Mouse (Mus musculus) heart, postnatal 0 days (tissue): ENCODE results near the gene Fam117a. TPM values are rescaled to one million over a fixed set of nuclear protein-coding genes. Genes with fewer than 3 reads are reported as not detected.

Experiments used
- ATAC-seq: fragments of 200-750 bp; cut with Nextera tagmentation; 2 replicates; pipeline ENCODE4 v1.8.0; 2017; ENCODE audit warnings: low read depth, moderate number of reproducible peaks, moderate library complexity; ENCODE audit not compliant: insufficient read depth
- DNase-seq: peaks from one replicate; pipeline ENCODE4 v3.0.0-alpha.2; 2016; ENCODE audit warnings: low spot score
- H3K27ac ChIP-seq: fragments of 300-500 bp; sonication (generic); 2 replicates; pipeline ENCODE4 v1.5.1; 2014; ENCODE audit warnings: low read depth, mild to moderate bottlenecking
- H3K27me3 ChIP-seq: fragments of 300-500 bp; sonication (generic); 2 replicates; pipeline ENCODE4 v1.6.1; 2014; ENCODE audit warnings: low read length, mixed read lengths; ENCODE audit not compliant: control insufficient read depth, insufficient read depth
- H3K36me3 ChIP-seq: fragments of 300-500 bp; sonication (generic); replicated peaks from 2 replicates; pipeline ENCODE4 v1.6.1; 2014; ENCODE audit warnings: low read length, mixed read lengths; ENCODE audit not compliant: control insufficient read depth, insufficient read depth
- H3K4me1 ChIP-seq: fragments of 300-500 bp; sonication (generic); 2 replicates; pipeline ENCODE4 v1.6.1; 2014; ENCODE audit warnings: antibody characterized with exemption; ENCODE audit not compliant: control insufficient read depth, insufficient read depth
- H3K4me2 ChIP-seq: fragments of 300-500 bp; sonication (generic); 2 replicates; pipeline ENCODE4 v1.6.1; 2014; ENCODE audit warnings: low read depth, mild to moderate bottlenecking, low read length, moderate library complexity
- H3K4me3 ChIP-seq: fragments of 300-500 bp; sonication (generic); 2 replicates; pipeline ENCODE4 v1.5.1; 2014; ENCODE audit warnings: low read depth, low read length
- H3K9ac ChIP-seq: fragments of 300-500 bp; sonication (generic); replicated peaks from 2 replicates; pipeline ENCODE4 v1.6.1; 2014; ENCODE audit warnings: low read depth, low read length, mixed read lengths
- H3K9me3 ChIP-seq: fragments of 300-500 bp; sonication (generic); replicated peaks from 2 replicates; pipeline ENCODE4 v1.6.1; 2016; ENCODE audit warnings: low read length; ENCODE audit not compliant: control insufficient read depth
- CTCF ChIP-seq: IDR thresholded peaks from 2 replicates; pipeline ENCODE4 v1.5.1; 2016; ENCODE audit warnings: antibody characterized with exemption, control low read depth, low read depth
- EP300 ChIP-seq: IDR thresholded peaks from 2 replicates; pipeline ENCODE4 v1.6.1; 2016; ENCODE audit warnings: antibody characterized with exemption, low read depth
- WGBS: fragments of 180-500 bp; shearing (Covaris S2); extraction: QIAGEN DNeasy Blood & Tissue Kit; methylation state at CpG from one replicate; pipeline ENCODE4 v1.1.7; 2014; 5-methylcytosine and 5-hydroxymethylcytosine counted together
- polyA plus RNA-seq: library from polyadenylated mRNA; unstranded; fragments of >200 nt; fragmentation: Nextera tagmentation; extraction: Ambion mirVana; gene quantifications from 2 replicates; pipeline ENCODE4 v1.2.1, GENCODE M21; 2015
- total RNA-seq: library from RNA; depleted of rRNA; stranded (reverse); fragments of >200 nt; gene quantifications from 2 replicates; pipeline ENCODE4 v1.2.3, GENCODE M21; 2014; ENCODE audit warnings: low replicate concordance

The Fam117a gene
- total and polyA plus RNA-seq, 2 experiments from 2014 or later = 3.9 to 5.6 TPM

DNA sequence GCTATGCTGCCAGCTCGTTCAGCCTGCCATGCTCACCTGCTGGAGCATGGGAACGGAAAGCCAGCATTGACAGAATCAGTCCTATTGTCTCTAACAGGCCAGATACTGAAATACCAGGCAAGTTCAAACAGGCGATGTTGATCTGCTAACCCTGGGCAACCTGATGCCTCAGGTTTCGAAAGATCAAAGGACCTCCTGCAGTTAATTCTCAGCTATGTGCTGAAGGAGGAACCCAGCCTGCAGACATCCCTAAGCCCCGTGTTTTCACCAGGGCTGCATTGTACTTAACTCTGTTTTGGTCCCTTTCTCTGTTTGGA is 56.6 kb downstream of the Fam117a start:
- no peaks in the 10 kb centered on the region for H3K9me3 ChIP-seq
- peaks cover 30% of the 10 kb centered on the region for H3K36me3 ChIP-seq
- WGBS = 45% methylated on average over 5 of the region's 5 CpGs
- no peak overlapping the region for H3K27ac ChIP-seq
- H3K9ac ChIP-seq = no peak overlapping the region
- no peaks in the 10 kb centered on the region for H3K27me3 ChIP-seq
- ATAC-seq (no peak), DNase-seq (no peak)
- H3K4me1 ChIP-seq = no peaks in the 10 kb centered on the region
- TF ChIP-seq EP300 (no peak), CTCF (no peak)
- no peak overlapping the region for H3K4me2 ChIP-seq
- H3K4me3 ChIP-seq = no peak overlapping the region

DNA sequence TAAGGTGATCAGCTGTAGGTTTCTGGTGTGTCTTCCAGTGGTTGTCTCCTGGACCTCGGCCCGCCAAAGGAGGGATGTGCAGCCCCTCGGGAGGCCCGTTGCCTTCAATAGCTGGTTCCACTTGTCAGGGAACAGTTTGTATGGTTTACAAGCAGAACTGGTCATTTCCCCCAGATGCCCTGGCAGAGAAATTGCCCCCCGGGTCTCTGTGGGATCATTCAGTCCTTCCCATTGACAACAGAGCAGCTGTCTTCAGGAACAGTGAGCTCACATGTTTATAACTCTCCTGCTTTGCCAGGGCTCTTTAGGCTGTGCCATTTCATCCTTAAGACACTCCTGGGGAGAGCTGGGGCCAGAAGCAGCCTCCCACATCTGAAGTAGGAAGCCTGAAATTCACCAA is 57.3 kb downstream of the Fam117a start:
- whole genome bisulfite sequencing = 62% methylated on average over 5 of the region's 5 CpGs
- H3K36me3 ChIP-seq = peaks cover 23% of the 10 kb centered on the region
- H3K4me3 ChIP-seq = no peak overlapping the region
- H3K27me3 ChIP-seq = no peaks in the 10 kb centered on the region
- ATAC-seq = no peak
- TF ChIP-seq EP300 = no peak
- TF ChIP-seq CTCF = no peak
- H3K4me2 ChIP-seq = no peak overlapping the region
- no peaks in the 10 kb centered on the region for H3K9me3 ChIP-seq
- no peak overlapping the region for H3K27ac ChIP-seq
- no peak overlapping the region for H3K9ac ChIP-seq
- no peak for DNase-seq
- H3K4me1 ChIP-seq = no peaks in the 10 kb centered on the region

DNA sequence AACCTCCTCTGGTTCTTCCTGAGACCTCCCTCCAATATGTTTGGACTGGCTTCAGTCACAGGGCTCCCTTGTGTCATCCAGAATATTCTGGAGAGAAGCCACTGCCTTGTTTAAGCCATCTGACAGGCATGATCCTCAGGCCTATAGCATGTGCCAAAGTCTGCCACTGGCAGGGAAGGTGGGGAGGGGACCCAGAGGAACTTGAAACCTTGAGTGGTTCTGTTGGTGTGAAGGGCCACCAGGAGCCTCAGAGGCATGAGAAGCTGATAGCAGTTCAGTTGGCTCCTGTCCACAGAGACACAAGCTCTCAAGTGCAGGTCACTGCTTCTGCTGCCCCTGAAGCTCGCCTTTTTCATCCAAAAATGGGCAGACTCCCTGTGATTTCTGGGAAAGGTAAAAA is 59.7 kb downstream of the Fam117a start:
- H3K27ac ChIP-seq = no peak overlapping the region
- H3K4me2 ChIP-seq = no peak overlapping the region
- no peak for ATAC-seq
- no peak for DNase-seq
- no peaks in the 10 kb centered on the region for H3K27me3 ChIP-seq
- no peak overlapping the region for H3K9ac ChIP-seq
- H3K4me1 ChIP-seq = no peaks in the 10 kb centered on the region
- H3K4me3 ChIP-seq = no peak overlapping the region
- TF ChIP-seq CTCF (no peak), EP300 (no peak)
- 50% methylated on average over 1 of the region's 1 CpGs for WGBS
- H3K36me3 ChIP-seq = no peaks in the 10 kb centered on the region; the same call in 1 of the 2 replicates
- H3K9me3 ChIP-seq = no peaks in the 10 kb centered on the region

DNA sequence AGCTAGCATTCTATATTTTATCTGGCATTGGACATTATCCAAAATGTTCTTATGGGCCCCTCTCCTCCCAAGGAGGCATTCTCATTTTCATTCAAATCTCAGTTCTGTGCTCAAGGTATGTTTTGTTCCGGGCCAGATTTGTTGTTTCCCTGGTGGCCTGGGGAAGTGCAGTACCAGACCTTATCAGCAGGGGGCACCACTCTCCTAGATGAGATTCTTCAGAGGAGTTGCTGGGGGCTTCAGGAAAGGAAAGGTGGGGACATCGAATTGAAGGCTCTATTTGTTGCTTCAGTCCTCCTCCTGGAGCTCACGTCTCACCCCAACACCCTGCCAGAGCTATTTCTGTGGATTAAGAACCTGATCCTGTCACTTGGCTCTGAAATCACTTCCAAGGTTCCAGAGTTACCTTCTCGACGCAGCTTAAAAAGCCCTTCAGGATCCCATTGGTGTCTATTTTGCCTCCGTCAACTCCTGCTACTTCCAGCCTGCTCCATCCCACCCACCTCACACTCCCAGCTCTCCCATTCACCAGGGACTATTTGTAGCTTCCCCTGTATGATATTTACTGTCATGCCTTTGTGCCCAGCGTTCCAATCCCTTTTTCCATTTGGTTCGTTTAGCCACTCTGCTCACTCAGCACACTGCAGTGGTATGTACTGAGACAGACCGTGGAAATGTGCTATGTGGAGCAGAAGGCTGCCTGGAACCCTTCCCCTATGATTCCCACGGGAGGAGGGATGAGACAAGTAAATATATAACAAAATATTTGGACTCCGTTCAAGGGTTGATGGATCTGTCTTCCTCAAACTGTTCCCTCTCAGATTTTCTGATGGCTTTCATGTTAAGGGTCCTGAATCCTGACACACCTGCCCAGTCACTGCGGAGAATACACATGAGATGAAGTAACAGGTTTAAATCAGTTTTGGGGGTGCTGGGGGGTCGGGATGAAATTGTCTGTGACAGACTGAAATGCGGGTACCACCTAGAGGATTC is 61.3 kb downstream of the Fam117a start:
- H3K9ac ChIP-seq = no peak overlapping the region
- DNase-seq (peak; percentile 39), ATAC-seq (no peak)
- H3K4me2 ChIP-seq = 0 out of 2 replicates have a peak overlapping the region, but pooled peaks have one; percentile 9
- no peaks in the 10 kb centered on the region for H3K27me3 ChIP-seq
- no peaks in the 10 kb centered on the region for H3K9me3 ChIP-seq
- no peaks in the 10 kb centered on the region for H3K36me3 ChIP-seq
- TF ChIP-seq CTCF (peak; percentile 91), EP300 (no peak)
- H3K4me1 ChIP-seq = peaks cover 7% of the 10 kb centered on the region
- H3K27ac ChIP-seq = no peak overlapping the region
- WGBS = 49% methylated on average over 14 of the region's 14 CpGs
- H3K4me3 ChIP-seq = no peak overlapping the region

GRCm38 (mm10) chr11:95399520-95400020 is 62.8 kb downstream of the Fam117a start:
- Histone ChIP-seq H3K9me3 (no peaks in the 10 kb centered on the region), H3K36me3 (no peaks in the 10 kb centered on the region), H3K4me1 (peaks cover 12% of the 10 kb centered on the region), H3K27ac (no peak overlapping the region), H3K4me2 (no peak overlapping the region), H3K4me3 (no peak overlapping the region), H3K27me3 (no peaks in the 10 kb centered on the region), H3K9ac (no peak overlapping the region)
- no peak for TF ChIP-seq CTCF
- TF ChIP-seq EP300 = no peak
- WGBS = 73% methylated on average over 13 of the region's 13 CpGs
- ATAC-seq (no peak), DNase-seq (no peak)
